Mouse (Mus musculus): ENCODE data around the gene Kcnt1. TPM values are rescaled to one million over a fixed set of nuclear protein-coding genes. Genes with fewer than 3 reads are reported as not detected.

Gene Kcnt1
- polyA plus RNA-seq, 1 experiment = 4.8 TPM

- no peaks in the 10 kb centered on the region for H3K4me1 ChIP-seq (ENCODE audit: control insufficient read depth, insufficient read depth, low read length)
- WGBS = 58% methylated on average over 5 of the region's 5 CpGs
- H3K27ac ChIP-seq (ENCODE audit: control insufficient read depth, insufficient read depth, low read depth, low read length, poor library complexity) = no peak overlapping the region
- no peak overlapping the region for H3K4me3 ChIP-seq (replicated peaks; ENCODE audit: control insufficient read depth, low read depth, low read length)
- TF ChIP-seq POLR2A (IDR thresholded peaks at IDR 0.05; ENCODE audit: borderline replicate concordance, control insufficient read depth, low read depth, low read length) (no peak), CTCF (IDR thresholded peaks at IDR 0.05; ENCODE audit: control insufficient read depth, insufficient read depth, low read length) (no peak)
Observed at GRCm38 (mm10) chr2:25862696-25863270, 751 bp upstream of the Kcnt1 start.

GRCm38 (mm10) chr2:25864230-25864629, 696 bp downstream of the Kcnt1 start:
- TF ChIP-seq POLR2A (IDR thresholded peaks at IDR 0.05; ENCODE audit: borderline replicate concordance, control insufficient read depth, low read depth, low read length) (no peak), CTCF (IDR thresholded peaks at IDR 0.05; ENCODE audit: control insufficient read depth, insufficient read depth, low read length) (no peak)
- no peaks in the 10 kb centered on the region for H3K4me1 ChIP-seq (ENCODE audit: control insufficient read depth, insufficient read depth, low read length)
- 5% methylated on average over 18 of the region's 18 CpGs for WGBS
- H3K27ac ChIP-seq (ENCODE audit: control insufficient read depth, insufficient read depth, low read depth, low read length, poor library complexity) = no peak overlapping the region
- H3K4me3 ChIP-seq (replicated peaks; ENCODE audit: control insufficient read depth, low read depth, low read length) = no peak overlapping the region

GRCm38 (mm10) chr2:25865412-25865811, 1.9 kb downstream of the Kcnt1 start:
- Histone ChIP-seq H3K4me3 (replicated peaks; ENCODE audit: control insufficient read depth, low read depth, low read length) (no peak overlapping the region), H3K27ac (ENCODE audit: control insufficient read depth, insufficient read depth, low read depth, low read length, poor library complexity) (no peak overlapping the region), H3K4me1 (ENCODE audit: control insufficient read depth, insufficient read depth, low read length) (no peaks in the 10 kb centered on the region)
- WGBS = 16% methylated on average over 4 of the region's 4 CpGs
- no peak for TF ChIP-seq POLR2A (IDR thresholded peaks at IDR 0.05; ENCODE audit: borderline replicate concordance, control insufficient read depth, low read depth, low read length)
- TF ChIP-seq CTCF (IDR thresholded peaks at IDR 0.05; ENCODE audit: control insufficient read depth, insufficient read depth, low read length) = no peak

- no peak overlapping the region for H3K4me3 ChIP-seq (replicated peaks; ENCODE audit: control insufficient read depth, low read depth, low read length)
- H3K4me1 ChIP-seq (ENCODE audit: control insufficient read depth, insufficient read depth, low read length) = no peaks in the 10 kb centered on the region
- TF ChIP-seq CTCF (IDR thresholded peaks at IDR 0.05; ENCODE audit: control insufficient read depth, insufficient read depth, low read length) (no peak), POLR2A (IDR thresholded peaks at IDR 0.05; ENCODE audit: borderline replicate concordance, control insufficient read depth, low read depth, low read length) (no peak)
- WGBS = 36% methylated on average over 5 of the region's 5 CpGs
- no peak overlapping the region for H3K27ac ChIP-seq (ENCODE audit: control insufficient read depth, insufficient read depth, low read depth, low read length, poor library complexity)
Observed at GRCm38 (mm10) chr2:25866656-25867055, 3.1 kb downstream of the Kcnt1 start.

GRCm38 (mm10) chr2:25877250-25877735, 13.8 kb downstream of the Kcnt1 start:
- 32% methylated on average over 7 of the region's 7 CpGs for WGBS
- no peak overlapping the region for H3K4me3 ChIP-seq (replicated peaks; ENCODE audit: control insufficient read depth, low read depth, low read length)
- no peak for TF ChIP-seq POLR2A (IDR thresholded peaks at IDR 0.05; ENCODE audit: borderline replicate concordance, control insufficient read depth, low read depth, low read length)
- no peak for TF ChIP-seq CTCF (IDR thresholded peaks at IDR 0.05; ENCODE audit: control insufficient read depth, insufficient read depth, low read length)

GRCm38 (mm10) chr2:25877736-25878268, 14.3 kb downstream of the Kcnt1 start:
- no peaks in the 10 kb centered on the region; the same call in 1 of the 2 replicates for H3K4me1 ChIP-seq (ENCODE audit: control insufficient read depth, insufficient read depth, low read length)
- no peak overlapping the region for H3K4me3 ChIP-seq (replicated peaks; ENCODE audit: control insufficient read depth, low read depth, low read length)
- 6% methylated on average over 46 of the region's 49 CpGs for WGBS
- no peak for TF ChIP-seq CTCF (IDR thresholded peaks at IDR 0.05; ENCODE audit: control insufficient read depth, insufficient read depth, low read length)
- TF ChIP-seq POLR2A (IDR thresholded peaks at IDR 0.05; ENCODE audit: borderline replicate concordance, control insufficient read depth, low read depth, low read length) = no peak
- no peak overlapping the region for H3K27ac ChIP-seq (ENCODE audit: control insufficient read depth, insufficient read depth, low read depth, low read length, poor library complexity)

More at GRCm38 (mm10) chr2:25877250-25877735, 13.8 kb downstream of the Kcnt1 start:
- Histone ChIP-seq H3K4me1 (ENCODE audit: control insufficient read depth, insufficient read depth, low read length) (no peaks in the 10 kb centered on the region; the same call in 1 of the 2 replicates), H3K27ac (ENCODE audit: control insufficient read depth, insufficient read depth, low read depth, low read length, poor library complexity) (no peak overlapping the region)

- H3K4me1 ChIP-seq (ENCODE audit: control insufficient read depth, insufficient read depth, low read length) = no peaks in the 10 kb centered on the region; the same call in 1 of the 2 replicates
- no peak for TF ChIP-seq POLR2A (IDR thresholded peaks at IDR 0.05; ENCODE audit: borderline replicate concordance, control insufficient read depth, low read depth, low read length)
- TF ChIP-seq CTCF (IDR thresholded peaks at IDR 0.05; ENCODE audit: control insufficient read depth, insufficient read depth, low read length) = no peak
- H3K27ac ChIP-seq (ENCODE audit: control insufficient read depth, insufficient read depth, low read depth, low read length, poor library complexity) = no peak overlapping the region
- 80% methylated on average over 2 of the region's 2 CpGs for WGBS
- H3K4me3 ChIP-seq (replicated peaks; ENCODE audit: control insufficient read depth, low read depth, low read length) = no peak overlapping the region
Observed at GRCm38 (mm10) chr2:25878516-25878915, 15.0 kb downstream of the Kcnt1 start.

GRCm38 (mm10) chr2:25879061-25879460, 15.5 kb downstream of the Kcnt1 start:
- TF ChIP-seq CTCF (IDR thresholded peaks at IDR 0.05; ENCODE audit: control insufficient read depth, insufficient read depth, low read length) = no peak
- no peak for TF ChIP-seq POLR2A (IDR thresholded peaks at IDR 0.05; ENCODE audit: borderline replicate concordance, control insufficient read depth, low read depth, low read length)
- H3K4me3 ChIP-seq (replicated peaks; ENCODE audit: control insufficient read depth, low read depth, low read length) = no peak overlapping the region
- no peaks in the 10 kb centered on the region; the same call in 1 of the 2 replicates for H3K4me1 ChIP-seq (ENCODE audit: control insufficient read depth, insufficient read depth, low read length)
- no peak overlapping the region for H3K27ac ChIP-seq (ENCODE audit: control insufficient read depth, insufficient read depth, low read depth, low read length, poor library complexity)
- WGBS = 43% methylated on average over 4 of the region's 4 CpGs

All from bone marrow, adult 2 months (tissue).